Mouse (Mus musculus): ENCODE data around the gene 1700029H14Rik. TPM values are rescaled to one million over a fixed set of nuclear protein-coding genes. Genes with fewer than 3 reads are reported as not detected.

The 1700029H14Rik gene
- total and polyA plus RNA-seq, 3 experiments: not detected

GRCm38 (mm10) chr8:13538821-13539220 lies 23.4 kb downstream of the 1700029H14Rik start:
- in situ Hi-C loops (cut with MboI; ENCODE audit: low pct_ligation_motif_present, low pct_unique_long_range_greater_than_20kb, low sequenced_read_pairs) (no loop called here), dilution Hi-C loops (cut with MboI; ENCODE audit: extremely low pct_ligation_motif_present, extremely low pct_unique_long_range_greater_than_20kb, low sequenced_read_pairs) (no loop called here)
- H3K4me2 ChIP-seq (ENCODE audit: insufficient read depth, low read depth, poor library complexity, severe bottlenecking): no peak overlapping the region
- H3K9ac ChIP-seq (ENCODE audit: insufficient read depth, low read depth): no peak overlapping the region
- no peak for TF ChIP-seq ELF1 (IDR thresholded peaks at IDR 0.05; ENCODE audit: low read depth, low read length)
- H3K27ac ChIP-seq (ENCODE audit: insufficient read depth, low read depth): no peak overlapping the region
- no peaks in the 10 kb centered on the region for H3K27me3 ChIP-seq (replicated peaks)
- no peak for DNase-seq (ENCODE audit: extremely low read depth)
- H3K9me3 ChIP-seq (replicated peaks; ENCODE audit: low read length): no peaks in the 10 kb centered on the region
- H3K4me3 ChIP-seq (replicated peaks in 1 of 3; ENCODE audit: low read depth in 2 of 3, low read length in 2 of 3, poor library complexity in 1 of 3): no peak overlapping the region
- no peaks in the 10 kb centered on the region for H3K79me2 ChIP-seq (replicated peaks; ENCODE audit: control insufficient read depth, extremely low read depth, insufficient read depth, poor library complexity, severe bottlenecking)
- no peaks in the 10 kb centered on the region for H3K36me3 ChIP-seq (replicated peaks in 1 of 2; ENCODE audit: control insufficient read depth in 1 of 2, insufficient read depth in 1 of 2, low read length in 1 of 2)
- H3K4me1 ChIP-seq (ENCODE audit: control insufficient read depth in 1 of 2, insufficient read depth in 2 of 2): no peaks in the 10 kb centered on the region

- Histone ChIP-seq H3K79me2 (replicated peaks; ENCODE audit: control insufficient read depth, extremely low read depth, insufficient read depth, poor library complexity, severe bottlenecking) (no peaks in the 10 kb centered on the region), H3K4me3 (replicated peaks in 1 of 3; ENCODE audit: low read depth in 2 of 3, low read length in 2 of 3, poor library complexity in 1 of 3) (no peak overlapping the region), H3K27ac (ENCODE audit: insufficient read depth, low read depth) (no peak overlapping the region), H3K9ac (ENCODE audit: insufficient read depth, low read depth) (no peak overlapping the region), H3K27me3 (replicated peaks) (no peaks in the 10 kb centered on the region), H3K9me3 (replicated peaks; ENCODE audit: low read length) (no peaks in the 10 kb centered on the region), H3K4me2 (ENCODE audit: insufficient read depth, low read depth, poor library complexity, severe bottlenecking) (no peak overlapping the region), H3K4me1 (ENCODE audit: control insufficient read depth in 1 of 2, insufficient read depth in 2 of 2) (no peaks in the 10 kb centered on the region), H3K36me3 (replicated peaks in 1 of 2; ENCODE audit: control insufficient read depth in 1 of 2, insufficient read depth in 1 of 2, low read length in 1 of 2) (no peaks in the 10 kb centered on the region)
- dilution Hi-C loops (cut with MboI; ENCODE audit: extremely low pct_ligation_motif_present, extremely low pct_unique_long_range_greater_than_20kb, low sequenced_read_pairs) (no loop called here), in situ Hi-C loops (cut with MboI; ENCODE audit: low pct_ligation_motif_present, low pct_unique_long_range_greater_than_20kb, low sequenced_read_pairs) (no loop called here)
- DNase-seq (ENCODE audit: extremely low read depth): no peak
- TF ChIP-seq POLR2AphosphoS2 (IDR thresholded peaks at IDR 0.05; ENCODE audit: low read depth, low read length) (no peak), MAFK (IDR thresholded peaks at IDR 0.05; ENCODE audit: insufficient replicate concordance, low read length) (no peak)
Measured at GRCm38 (mm10) chr8:13537102-13537501, 25.2 kb downstream of the 1700029H14Rik start.

- Histone ChIP-seq H3K9ac (ENCODE audit: insufficient read depth, low read depth) (no peak overlapping the region), H3K36me3 (replicated peaks in 1 of 2; ENCODE audit: control insufficient read depth in 1 of 2, insufficient read depth in 1 of 2, low read length in 1 of 2) (no peaks in the 10 kb centered on the region), H3K79me2 (replicated peaks; ENCODE audit: control insufficient read depth, extremely low read depth, insufficient read depth, poor library complexity, severe bottlenecking) (no peaks in the 10 kb centered on the region), H3K4me1 (ENCODE audit: control insufficient read depth in 1 of 2, insufficient read depth in 2 of 2) (no peaks in the 10 kb centered on the region), H3K9me3 (replicated peaks; ENCODE audit: low read length) (no peaks in the 10 kb centered on the region), H3K4me3 (replicated peaks in 1 of 3; ENCODE audit: low read depth in 2 of 3, low read length in 2 of 3, poor library complexity in 1 of 3) (no peak overlapping the region), H3K27me3 (replicated peaks) (peaks cover 9% of the 10 kb centered on the region), H3K27ac (ENCODE audit: insufficient read depth, low read depth) (no peak overlapping the region), H3K4me2 (ENCODE audit: insufficient read depth, low read depth, poor library complexity, severe bottlenecking) (no peak overlapping the region)
- DNase-seq (ENCODE audit: extremely low read depth): no peak
- in situ Hi-C loops (cut with MboI; ENCODE audit: low pct_ligation_motif_present, low pct_unique_long_range_greater_than_20kb, low sequenced_read_pairs): no loop called here
- dilution Hi-C loops (cut with MboI; ENCODE audit: extremely low pct_ligation_motif_present, extremely low pct_unique_long_range_greater_than_20kb, low sequenced_read_pairs): no loop called here
- TF ChIP-seq EP300 (IDR thresholded peaks at IDR 0.05; ENCODE audit: low read length): no peak
- TF ChIP-seq TCF12 (IDR thresholded peaks at IDR 0.05; ENCODE audit: low read depth, low read length): no peak
- TF ChIP-seq MYC (IDR thresholded peaks at IDR 0.05; ENCODE audit: low read depth, low read length): no peak
- no peak for TF ChIP-seq MEF2A (IDR thresholded peaks at IDR 0.05; ENCODE audit: borderline replicate concordance, low read depth, low read length)
- TF ChIP-seq SIN3A (IDR thresholded peaks at IDR 0.05; ENCODE audit: low read length): no peak
- TF ChIP-seq POLR2A (IDR thresholded peaks at IDR 0.05; ENCODE audit: low read depth, low read length): no peak
- no peak for TF ChIP-seq RCOR1 (conservative IDR thresholded peaks at IDR 0.05; ENCODE audit: low read depth, low read length)
- TF ChIP-seq MAX (IDR thresholded peaks at IDR 0.05; ENCODE audit: low read length): no peak
- no peak for TF ChIP-seq ETS1 (conservative IDR thresholded peaks at IDR 0.05; ENCODE audit: low read depth, low read length)
- no peak for TF ChIP-seq KAT2A (IDR thresholded peaks at IDR 0.05; ENCODE audit: insufficient replicate concordance, low read length)
- no peak for TF ChIP-seq MAFK (IDR thresholded peaks at IDR 0.05; ENCODE audit: insufficient replicate concordance, low read length)
- no peak for TF ChIP-seq UBTF (IDR thresholded peaks at IDR 0.05; ENCODE audit: low read depth, low read length)
- no peak for TF ChIP-seq HCFC1 (IDR thresholded peaks at IDR 0.05; ENCODE audit: low read depth, low read length)
- no peak for TF ChIP-seq ZMIZ1 (IDR thresholded peaks at IDR 0.05; ENCODE audit: low read depth, low read length)
- TF ChIP-seq USF1 (IDR thresholded peaks at IDR 0.05; ENCODE audit: low read depth, low read length): no peak
- TF ChIP-seq TBP (conservative IDR thresholded peaks at IDR 0.05; ENCODE audit: low read depth, low read length): no peak
- no peak for TF ChIP-seq GABPA (IDR thresholded peaks at IDR 0.05; ENCODE audit: insufficient replicate concordance, low read depth, low read length)
- TF ChIP-seq RAD21 (IDR thresholded peaks at IDR 0.05; ENCODE audit: low read depth, low read length): no peak
- TF ChIP-seq POLR2AphosphoS2 (IDR thresholded peaks at IDR 0.05; ENCODE audit: low read depth, low read length): no peak
- no peak for TF ChIP-seq CTCF (conservative IDR thresholded peaks at IDR 0.05 in 1 of 2, IDR thresholded peaks at IDR 0.05 in 1 of 2; ENCODE audit: low read depth in 2 of 2, low read length in 2 of 2)
Measured at GRCm38 (mm10) chr8:13533123-13533522, 29.1 kb downstream of the 1700029H14Rik start.
